Mouse (Mus musculus): ENCODE measurements around the gene Fam102a. TPM values are rescaled to one million over a fixed set of nuclear protein-coding genes. Genes with fewer than 3 reads are reported as not detected.
A peak's percentile ranks its signal among the peaks of the same experiment; 100 is the strongest.

Fam102a gene
- polyA plus RNA-seq, 1 experiment from 2014 or later: 5.9 TPM

- ATAC-seq: no peak
- no peak overlapping the region for H3K4me3 ChIP-seq (ENCODE audit: low read depth, low read length)
- 52% methylated on average over 10 of the region's 10 CpGs for WGBS
These were observed 69.5 kb downstream of the Fam102a start for GRCm38 (mm10) chr2:32604631-32605030.

GRCm38 (mm10) chr2:32606161-32607142 is 71.3 kb downstream of the Fam102a start:
- H3K27ac ChIP-seq (ENCODE audit: low read length): no peak overlapping the region
- H3K36me3 ChIP-seq (ENCODE audit: control insufficient read depth, insufficient read depth, low read length): no peaks in the 10 kb centered on the region
- peak; percentile 84 for ATAC-seq
- H3K9me3 ChIP-seq (replicated peaks; ENCODE audit: control insufficient read depth, low read length, poor library complexity, severe bottlenecking): no peaks in the 10 kb centered on the region
- H3K9ac ChIP-seq (ENCODE audit: low read depth, low read length): peak overlapping the region; percentile 79
- peaks cover 3% of the 10 kb centered on the region; the same call in 1 of the 2 replicates for H3K27me3 ChIP-seq (ENCODE audit: control insufficient read depth, insufficient read depth, low read depth, low read length)
- 18% methylated on average over 34 of the region's 55 CpGs for WGBS
- H3K4me2 ChIP-seq (ENCODE audit: low read length): peak overlapping the region; percentile 86
- peaks cover 23% of the 10 kb centered on the region for H3K4me1 ChIP-seq (ENCODE audit: control insufficient read depth, insufficient read depth, low read length)
- H3K4me3 ChIP-seq (ENCODE audit: low read depth, low read length): peak overlapping the region; percentile 68

More at GRCm38 (mm10) chr2:32604631-32605030, 69.5 kb downstream of the Fam102a start:
- H3K4me1 ChIP-seq (ENCODE audit: control insufficient read depth, insufficient read depth, low read length): peaks cover 15% of the 10 kb centered on the region
- no peaks in the 10 kb centered on the region for H3K36me3 ChIP-seq (ENCODE audit: control insufficient read depth, insufficient read depth, low read length)
- H3K27ac ChIP-seq (ENCODE audit: low read length): no peak overlapping the region
- no peak overlapping the region for H3K9ac ChIP-seq (ENCODE audit: low read depth, low read length)
- H3K9me3 ChIP-seq (replicated peaks; ENCODE audit: control insufficient read depth, low read length, poor library complexity, severe bottlenecking): no peaks in the 10 kb centered on the region
- H3K27me3 ChIP-seq (ENCODE audit: control insufficient read depth, insufficient read depth, low read depth, low read length): peaks cover 3% of the 10 kb centered on the region; the same call in 1 of the 2 replicates
- no peak overlapping the region for H3K4me2 ChIP-seq (ENCODE audit: low read length)

DNA sequence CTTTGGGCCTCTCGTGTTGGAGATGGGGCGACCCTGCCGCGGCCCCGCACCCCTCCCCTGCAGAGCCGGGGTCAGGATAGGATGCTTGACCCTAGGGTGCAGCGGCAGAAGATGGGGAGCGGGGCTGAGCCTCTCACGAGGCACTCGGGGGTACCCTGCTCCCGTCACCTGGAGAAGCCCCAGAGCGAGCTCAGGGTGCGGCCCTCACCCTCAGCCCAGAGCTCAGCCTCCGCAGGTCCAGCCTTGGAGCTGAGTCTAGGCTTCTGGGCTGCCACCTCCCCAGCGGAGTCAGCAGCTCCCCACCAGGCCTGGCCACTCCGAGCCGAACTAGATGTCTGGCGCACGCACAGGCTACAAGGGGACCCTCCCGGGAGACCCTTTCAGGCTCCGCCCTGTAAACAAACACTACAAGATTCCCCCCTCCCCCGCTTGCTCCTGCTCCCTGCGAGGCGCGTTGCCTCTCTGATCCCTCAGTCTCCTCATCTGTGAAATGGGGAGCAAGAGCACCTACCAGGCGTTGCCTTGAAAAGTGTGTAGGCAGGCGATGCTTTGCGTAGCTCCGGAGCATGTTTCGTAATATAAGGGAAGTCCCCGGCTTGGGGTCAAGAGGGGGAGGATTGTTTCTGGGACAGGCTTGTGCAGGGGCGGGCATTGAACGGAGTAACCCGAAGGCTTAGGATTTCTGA is 72.3 kb downstream of the Fam102a start:
- peaks cover 3% of the 10 kb centered on the region; the same call in 1 of the 2 replicates for H3K27me3 ChIP-seq (ENCODE audit: control insufficient read depth, insufficient read depth, low read depth, low read length)

GRCm38 (mm10) chr2:32608141-32608777 is 73.1 kb downstream of the Fam102a start:
- Histone ChIP-seq H3K4me3 (ENCODE audit: low read depth, low read length) (peak overlapping the region; percentile 68), H3K27me3 (ENCODE audit: control insufficient read depth, insufficient read depth, low read depth, low read length) (peaks cover 3% of the 10 kb centered on the region; the same call in 1 of the 2 replicates), H3K9me3 (replicated peaks; ENCODE audit: control insufficient read depth, low read length, poor library complexity, severe bottlenecking) (no peaks in the 10 kb centered on the region), H3K4me2 (ENCODE audit: low read length) (peak overlapping the region; percentile 86), H3K4me1 (ENCODE audit: control insufficient read depth, insufficient read depth, low read length) (peaks cover 23% of the 10 kb centered on the region), H3K9ac (ENCODE audit: low read depth, low read length) (0 out of 2 replicates have a peak overlapping the region, but pooled peaks have one; percentile 36), H3K36me3 (ENCODE audit: control insufficient read depth, insufficient read depth, low read length) (no peaks in the 10 kb centered on the region), H3K27ac (ENCODE audit: low read length) (no peak overlapping the region)
- WGBS: 10% methylated on average over 25 of the region's 25 CpGs
- ATAC-seq: peak; percentile 44; the same call in 1 of the 2 replicates

More for the DNA sequence above, 72.3 kb downstream of the Fam102a start:
- peak; percentile 66 for ATAC-seq
- H3K9ac ChIP-seq (ENCODE audit: low read depth, low read length): peak overlapping the region; percentile 79
- no peaks in the 10 kb centered on the region for H3K36me3 ChIP-seq (ENCODE audit: control insufficient read depth, insufficient read depth, low read length)
- no peaks in the 10 kb centered on the region for H3K9me3 ChIP-seq (replicated peaks; ENCODE audit: control insufficient read depth, low read length, poor library complexity, severe bottlenecking)
- peak overlapping the region; percentile 68 for H3K4me3 ChIP-seq (ENCODE audit: low read depth, low read length)
- H3K4me2 ChIP-seq (ENCODE audit: low read length): peak overlapping the region; percentile 86
- peaks cover 23% of the 10 kb centered on the region for H3K4me1 ChIP-seq (ENCODE audit: control insufficient read depth, insufficient read depth, low read length)
- H3K27ac ChIP-seq (ENCODE audit: low read length): no peak overlapping the region
- 8% methylated on average over 32 of the region's 34 CpGs for WGBS

GRCm38 (mm10) chr2:32608778-32609435 is 73.8 kb downstream of the Fam102a start:
- WGBS: 41% methylated on average over 18 of the region's 18 CpGs
- Histone ChIP-seq H3K4me3 (ENCODE audit: low read depth, low read length) (peak overlapping the region; percentile 68), H3K9ac (ENCODE audit: low read depth, low read length) (no peak overlapping the region), H3K36me3 (ENCODE audit: control insufficient read depth, insufficient read depth, low read length) (no peaks in the 10 kb centered on the region), H3K27ac (ENCODE audit: low read length) (no peak overlapping the region), H3K4me1 (ENCODE audit: control insufficient read depth, insufficient read depth, low read length) (peaks cover 23% of the 10 kb centered on the region), H3K4me2 (ENCODE audit: low read length) (peak overlapping the region; percentile 86), H3K27me3 (ENCODE audit: control insufficient read depth, insufficient read depth, low read depth, low read length) (peaks cover 3% of the 10 kb centered on the region; the same call in 1 of the 2 replicates), H3K9me3 (replicated peaks; ENCODE audit: control insufficient read depth, low read length, poor library complexity, severe bottlenecking) (no peaks in the 10 kb centered on the region)
- ATAC-seq: no peak

GRCm38 (mm10) chr2:32610610-32611229 is 75.6 kb downstream of the Fam102a start:
- Histone ChIP-seq H3K4me3 (ENCODE audit: low read depth, low read length) (peak overlapping the region; percentile 30), H3K9ac (ENCODE audit: low read depth, low read length) (peak overlapping the region; percentile 36; the same call in 1 of the 2 replicates), H3K9me3 (replicated peaks; ENCODE audit: control insufficient read depth, low read length, poor library complexity, severe bottlenecking) (no peaks in the 10 kb centered on the region), H3K4me1 (ENCODE audit: control insufficient read depth, insufficient read depth, low read length) (peaks cover 23% of the 10 kb centered on the region), H3K27me3 (ENCODE audit: control insufficient read depth, insufficient read depth, low read depth, low read length) (peaks cover 3% of the 10 kb centered on the region; the same call in 1 of the 2 replicates), H3K4me2 (ENCODE audit: low read length) (peak overlapping the region; percentile 53), H3K27ac (ENCODE audit: low read length) (no peak overlapping the region), H3K36me3 (ENCODE audit: control insufficient read depth, insufficient read depth, low read length) (no peaks in the 10 kb centered on the region)
- ATAC-seq: no peak
- WGBS: 17% methylated on average over 23 of the region's 23 CpGs

- Histone ChIP-seq H3K9ac (ENCODE audit: low read depth, low read length) (no peak overlapping the region), H3K27ac (ENCODE audit: low read length) (no peak overlapping the region), H3K9me3 (replicated peaks; ENCODE audit: control insufficient read depth, low read length, poor library complexity, severe bottlenecking) (no peaks in the 10 kb centered on the region), H3K4me2 (ENCODE audit: low read length) (no peak overlapping the region), H3K36me3 (ENCODE audit: control insufficient read depth, insufficient read depth, low read length) (no peaks in the 10 kb centered on the region), H3K4me3 (ENCODE audit: low read depth, low read length) (no peak overlapping the region), H3K27me3 (ENCODE audit: control insufficient read depth, insufficient read depth, low read depth, low read length) (peaks cover 3% of the 10 kb centered on the region; the same call in 1 of the 2 replicates), H3K4me1 (ENCODE audit: control insufficient read depth, insufficient read depth, low read length) (peaks cover 23% of the 10 kb centered on the region)
- no peak for ATAC-seq
- 71% methylated on average over 26 of the region's 26 CpGs for WGBS
These were observed 77.1 kb downstream of the Fam102a start for GRCm38 (mm10) chr2:32612274-32612673.

- no peak overlapping the region for H3K9ac ChIP-seq (ENCODE audit: low read depth, low read length)
- H3K9me3 ChIP-seq (replicated peaks; ENCODE audit: control insufficient read depth, low read length, poor library complexity, severe bottlenecking): 0 out of 2 replicates have a peak, but pooled peaks cover 3% of the 10 kb centered on the region
- H3K4me1 ChIP-seq (ENCODE audit: control insufficient read depth, insufficient read depth, low read length): peaks cover 6% of the 10 kb centered on the region; the same call in 1 of the 2 replicates
- peaks cover 2% of the 10 kb centered on the region; the same call in 1 of the 2 replicates for H3K36me3 ChIP-seq (ENCODE audit: control insufficient read depth, insufficient read depth, low read length)
- 97% methylated on average over 1 of the region's 1 CpGs for WGBS
- no peak overlapping the region for H3K4me3 ChIP-seq (ENCODE audit: low read depth, low read length)
- no peak overlapping the region for H3K27ac ChIP-seq (ENCODE audit: low read length)
- H3K27me3 ChIP-seq (ENCODE audit: control insufficient read depth, insufficient read depth, low read depth, low read length): no peaks in the 10 kb centered on the region
- no peak for ATAC-seq
- no peak overlapping the region for H3K4me2 ChIP-seq (ENCODE audit: low read length)
These were observed 82.0 kb downstream of the Fam102a start for GRCm38 (mm10) chr2:32617109-32617508.

All from midbrain, embryonic 16.5 days (tissue).